Mouse (Mus musculus): ENCODE results near the gene Grin2d. TPM values are rescaled to one million over a fixed set of nuclear protein-coding genes. Genes with fewer than 3 reads are reported as not detected.

Grin2d gene
- polyA plus RNA-seq, 1 experiment from 2014 or later, result 4.3 TPM

GRCm38 (mm10) chr7:45842950-45843744 is 35.0 kb downstream of the Grin2d start:
- 89% methylated on average over 10 of the region's 10 CpGs for WGBS
- Histone ChIP-seq H3K36me3 (0 out of 2 replicates have a peak, but pooled peaks cover 3% of the 10 kb centered on the region), H3K27ac (replicated peaks) (no peak overlapping the region), H3K27me3 (peaks cover 22% of the 10 kb centered on the region), H3K9me3 (no peaks in the 10 kb centered on the region), H3K9ac (no peak overlapping the region), H3K4me3 (no peak overlapping the region), H3K4me1 (replicated peaks) (no peaks in the 10 kb centered on the region), H3K4me2 (no peak overlapping the region)
- no peak for ATAC-seq (ENCODE audit: low FRiP score, low read depth)

- H3K4me2 ChIP-seq, result peak overlapping the region; percentile 47
- H3K36me3 ChIP-seq, result no peaks in the 10 kb centered on the region
- ATAC-seq (ENCODE audit: low FRiP score, low read depth), result no peak
- H3K27me3 ChIP-seq, result peaks cover 64% of the 10 kb centered on the region
- H3K4me1 ChIP-seq (replicated peaks), result peaks cover 37% of the 10 kb centered on the region
- no peak overlapping the region for H3K9ac ChIP-seq
- no peaks in the 10 kb centered on the region for H3K9me3 ChIP-seq
- H3K4me3 ChIP-seq, result peak overlapping the region; percentile 28
- 5% methylated on average over 9 of the region's 31 CpGs for WGBS
- H3K27ac ChIP-seq (replicated peaks), result no peak overlapping the region
Observed at GRCm38 (mm10) chr7:45833924-45834323, 44.3 kb downstream of the Grin2d start.

- no peak overlapping the region for H3K27ac ChIP-seq (replicated peaks)
- H3K4me1 ChIP-seq (replicated peaks), result peaks cover 37% of the 10 kb centered on the region
- WGBS, result under 1% methylated on average over 65 of the region's 86 CpGs
- H3K9ac ChIP-seq, result no peak overlapping the region
- H3K27me3 ChIP-seq, result peaks cover 63% of the 10 kb centered on the region
- peak overlapping the region; percentile 28 for H3K4me3 ChIP-seq
- H3K4me2 ChIP-seq, result peak overlapping the region; percentile 47
- no peak for ATAC-seq (ENCODE audit: low FRiP score, low read depth)
- H3K9me3 ChIP-seq, result no peaks in the 10 kb centered on the region
- peaks cover 3% of the 10 kb centered on the region; the same call in 1 of the 2 replicates for H3K36me3 ChIP-seq
Observed at GRCm38 (mm10) chr7:45833148-45833790, 44.9 kb downstream of the Grin2d start.

GRCm38 (mm10) chr7:45832428-45832827 is 45.8 kb downstream of the Grin2d start:
- no peak for ATAC-seq (ENCODE audit: low FRiP score, low read depth)
- Histone ChIP-seq H3K9me3 (no peaks in the 10 kb centered on the region), H3K4me1 (replicated peaks) (peaks cover 37% of the 10 kb centered on the region), H3K27ac (replicated peaks) (no peak overlapping the region), H3K27me3 (peaks cover 59% of the 10 kb centered on the region), H3K4me2 (peak overlapping the region; percentile 47), H3K4me3 (peak overlapping the region; percentile 28), H3K36me3 (peaks cover 10% of the 10 kb centered on the region; the same call in 1 of the 2 replicates), H3K9ac (no peak overlapping the region)
- 11% methylated on average over 30 of the region's 30 CpGs for WGBS

- whole genome bisulfite sequencing, result 14% methylated on average over 5 of the region's 5 CpGs
- peak; percentile 17 for ATAC-seq (ENCODE audit: low FRiP score, low read depth)
- peaks cover 23% of the 10 kb centered on the region for H3K36me3 ChIP-seq
- H3K9me3 ChIP-seq, result no peaks in the 10 kb centered on the region
- peak overlapping the region; percentile 60 for H3K9ac ChIP-seq
- H3K4me2 ChIP-seq, result peak overlapping the region; percentile 89
- peaks cover 37% of the 10 kb centered on the region for H3K4me1 ChIP-seq (replicated peaks)
- H3K27me3 ChIP-seq, result peaks cover 46% of the 10 kb centered on the region
- peak overlapping the region; percentile 90 for H3K27ac ChIP-seq (replicated peaks)
- peak overlapping the region; percentile 75 for H3K4me3 ChIP-seq
Observed at GRCm38 (mm10) chr7:45831128-45831525, 47.1 kb downstream of the Grin2d start.

GRCm38 (mm10) chr7:45830427-45831127 is 47.6 kb downstream of the Grin2d start, which contains the start of gene Grwd1:
Grwd1 (minus strand) TSS chr7:45830944.
- peaks cover 29% of the 10 kb centered on the region for H3K36me3 ChIP-seq
- WGBS, result under 1% methylated on average over 35 of the region's 35 CpGs
- H3K27ac ChIP-seq (replicated peaks), result peak within 1 kb of the TSS; percentile 90
- peaks cover 37% of the 10 kb centered on the region for H3K4me1 ChIP-seq (replicated peaks)
- H3K9ac ChIP-seq, result peak within 1 kb of the TSS; percentile 60
- peak within 1 kb of the TSS; percentile 89 for H3K4me2 ChIP-seq
- peaks cover 41% of the 10 kb centered on the region for H3K27me3 ChIP-seq
- peak within 1 kb of the TSS; percentile 75 for H3K4me3 ChIP-seq
- peak; percentile 93 for ATAC-seq (ENCODE audit: low FRiP score, low read depth)
- no peaks in the 10 kb centered on the region for H3K9me3 ChIP-seq

GRCm38 (mm10) chr7:45826631-45827030 is 51.5 kb downstream of the Grin2d start:
- Histone ChIP-seq H3K27me3 (peaks cover 1% of the 10 kb centered on the region), H3K4me3 (no peak overlapping the region), H3K4me2 (no peak overlapping the region), H3K9ac (no peak overlapping the region), H3K4me1 (replicated peaks) (peaks cover 17% of the 10 kb centered on the region), H3K36me3 (peaks cover 37% of the 10 kb centered on the region), H3K27ac (replicated peaks) (no peak overlapping the region), H3K9me3 (no peaks in the 10 kb centered on the region)
- WGBS, result 87% methylated on average over 7 of the region's 7 CpGs
- no peak for ATAC-seq (ENCODE audit: low FRiP score, low read depth)

- H3K27ac ChIP-seq (replicated peaks), result no peak within 1 kb of the TSS
- peaks cover 5% of the 10 kb centered on the region for H3K27me3 ChIP-seq
- ATAC-seq (ENCODE audit: low FRiP score, low read depth), result no peak
- no peaks in the 10 kb centered on the region for H3K9me3 ChIP-seq
- 80% methylated on average over 7 of the region's 7 CpGs for WGBS
- H3K9ac ChIP-seq, result no peak within 1 kb of the TSS
- peaks cover 2% of the 10 kb centered on the region for H3K4me1 ChIP-seq (replicated peaks)
- H3K4me2 ChIP-seq, result no peak within 1 kb of the TSS
- H3K4me3 ChIP-seq, result no peak within 1 kb of the TSS
- peaks cover 37% of the 10 kb centered on the region for H3K36me3 ChIP-seq
Observed at GRCm38 (mm10) chr7:45824598-45824997, 53.6 kb downstream of the Grin2d start, which contains the start of gene Kcnj14. Kcnj14 (minus strand) TSS chr7:45824782.

- 0 out of 2 replicates have a peak, but pooled peaks cover under 1% of the 10 kb centered on the region for H3K4me1 ChIP-seq (replicated peaks)
- peaks cover 5% of the 10 kb centered on the region for H3K27me3 ChIP-seq
- H3K4me2 ChIP-seq, result no peak overlapping the region
- no peak for ATAC-seq (ENCODE audit: low FRiP score, low read depth)
- no peak overlapping the region for H3K4me3 ChIP-seq
- H3K9ac ChIP-seq, result no peak overlapping the region
- no peaks in the 10 kb centered on the region for H3K9me3 ChIP-seq
- peaks cover 12% of the 10 kb centered on the region for H3K36me3 ChIP-seq
- H3K27ac ChIP-seq (replicated peaks), result no peak overlapping the region
Observed at GRCm38 (mm10) chr7:45820913-45821312, 57.3 kb downstream of the Grin2d start.

GRCm38 (mm10) chr7:45819843-45820242 is 58.3 kb downstream of the Grin2d start:
- ATAC-seq (ENCODE audit: low FRiP score, low read depth), result no peak
- Histone ChIP-seq H3K27me3 (peaks cover 5% of the 10 kb centered on the region), H3K36me3 (peaks cover 2% of the 10 kb centered on the region), H3K4me3 (no peak overlapping the region), H3K4me1 (replicated peaks) (peaks cover 11% of the 10 kb centered on the region), H3K9me3 (no peaks in the 10 kb centered on the region), H3K4me2 (peak overlapping the region; percentile 30), H3K27ac (replicated peaks) (no peak overlapping the region), H3K9ac (no peak overlapping the region)
- WGBS, result 12% methylated on average over 25 of the region's 25 CpGs

GRCm38 (mm10) chr7:45815984-45816351 is 62.2 kb downstream of the Grin2d start:
- Histone ChIP-seq H3K9ac (no peak overlapping the region), H3K4me1 (replicated peaks) (peaks cover 32% of the 10 kb centered on the region), H3K4me3 (no peak overlapping the region), H3K4me2 (no peak overlapping the region), H3K27me3 (peaks cover 5% of the 10 kb centered on the region), H3K27ac (replicated peaks) (no peak overlapping the region), H3K9me3 (no peaks in the 10 kb centered on the region), H3K36me3 (peaks cover 13% of the 10 kb centered on the region)
- no peak for ATAC-seq (ENCODE audit: low FRiP score, low read depth)
- 46% methylated on average over 2 of the region's 2 CpGs for WGBS
